Mouse (Mus musculus) NIH3T3 (cell line): ENCODE measurements around the gene Cct7.

ENCODE experiments used
- DNase-seq: peaks from one replicate; pipeline ENCODE4 v3.0.0-alpha.2; 2012; ENCODE audit warnings: low read depth

Gene Cct7

DNA sequence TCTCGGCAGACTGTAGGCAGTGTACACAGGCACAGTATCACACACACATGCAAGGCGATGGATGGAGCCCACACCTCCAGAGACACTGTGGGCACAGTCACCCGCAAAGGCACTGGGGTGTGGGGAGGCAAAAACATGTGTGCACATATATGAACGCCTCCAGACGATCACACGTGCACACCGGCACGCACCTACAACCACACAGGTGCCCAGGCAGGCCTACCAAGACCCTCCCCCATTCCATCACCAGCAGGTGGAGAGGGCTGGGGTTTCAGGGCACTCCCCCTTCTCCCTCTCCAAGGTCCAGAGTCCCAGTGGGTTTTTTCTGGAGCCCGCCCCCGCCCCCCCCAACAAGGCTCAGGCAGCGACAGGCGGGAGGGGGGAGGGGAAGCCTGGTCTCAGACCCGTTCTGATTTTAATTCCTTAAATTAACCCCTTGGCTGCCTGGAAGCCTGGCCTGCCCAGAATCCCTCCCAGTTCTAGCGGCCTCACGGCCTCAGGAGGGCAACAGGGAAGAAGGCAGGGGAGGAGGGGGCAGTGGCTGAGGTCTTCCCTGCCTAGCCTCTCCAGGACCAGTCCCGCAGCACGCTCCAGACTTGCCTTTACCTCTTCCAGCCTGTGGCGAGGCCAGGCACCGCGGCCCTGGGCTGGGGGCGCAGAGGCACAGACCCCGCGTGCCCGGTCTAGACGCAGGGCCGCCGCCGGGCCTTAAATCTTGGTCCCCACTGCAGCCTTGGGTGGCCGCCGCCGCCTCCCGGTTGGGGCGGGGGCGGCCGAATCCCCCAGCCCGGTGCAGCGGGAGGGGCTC, 51.0 kb downstream of the Cct7 start:
- DNase-seq: peak; percentile 28

DNA sequence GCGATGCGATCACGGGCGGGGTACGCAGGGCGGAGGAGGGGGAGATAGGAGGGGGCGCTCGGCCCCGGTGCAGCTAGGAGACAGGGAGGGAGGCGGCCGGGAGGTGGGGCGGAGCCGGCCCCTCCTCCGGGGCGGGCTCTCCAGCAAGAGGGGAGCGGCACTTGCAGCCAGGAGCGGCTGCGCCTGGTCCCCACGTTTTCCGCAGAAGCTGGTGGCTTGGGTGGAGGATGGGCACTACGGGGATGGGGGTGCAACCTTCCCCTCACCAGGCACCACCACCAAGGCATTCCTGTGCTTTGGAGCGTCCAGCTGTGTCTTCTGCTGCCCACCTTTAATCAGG, 51.6 kb downstream of the Cct7 start, which contains the start of gene Fbxo41:
Gene Fbxo41 (minus strand): TSS at position 84 of the 340 bp plus-strand sequence.
- peak; percentile 67 for DNase-seq

- no peak for DNase-seq
These were observed 53.6 kb downstream of the Cct7 start for GRCm38 (mm10) chr6:85504908-85505307.

GRCm38 (mm10) chr6:85508602-85509001, 57.3 kb downstream of the Cct7 start:
- DNase-seq: peak; percentile 26

DNA sequence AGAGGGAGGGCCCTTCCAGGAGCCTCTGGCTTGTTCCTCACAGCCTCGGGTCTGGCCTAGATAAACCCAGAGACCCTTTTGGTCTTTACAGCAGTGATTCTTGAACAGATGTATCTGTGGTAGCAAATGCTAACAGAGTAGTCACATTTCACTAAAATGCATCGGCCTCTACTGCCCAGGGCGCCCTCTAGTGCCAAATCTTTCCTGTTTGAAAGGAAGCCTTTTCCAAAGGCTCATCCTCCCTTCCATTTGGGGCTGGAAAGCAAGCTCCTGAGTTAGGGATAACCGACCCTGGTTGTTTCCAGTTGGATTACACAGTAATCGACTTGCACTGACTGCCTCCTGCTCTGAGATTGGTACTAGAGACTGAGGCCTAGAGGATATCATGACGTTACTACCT, 59.2 kb downstream of the Cct7 start:
- peak; percentile 87 for DNase-seq

GRCm38 (mm10) chr6:85511286-85512055, 60.2 kb downstream of the Cct7 start:
- no peak for DNase-seq

DNA sequence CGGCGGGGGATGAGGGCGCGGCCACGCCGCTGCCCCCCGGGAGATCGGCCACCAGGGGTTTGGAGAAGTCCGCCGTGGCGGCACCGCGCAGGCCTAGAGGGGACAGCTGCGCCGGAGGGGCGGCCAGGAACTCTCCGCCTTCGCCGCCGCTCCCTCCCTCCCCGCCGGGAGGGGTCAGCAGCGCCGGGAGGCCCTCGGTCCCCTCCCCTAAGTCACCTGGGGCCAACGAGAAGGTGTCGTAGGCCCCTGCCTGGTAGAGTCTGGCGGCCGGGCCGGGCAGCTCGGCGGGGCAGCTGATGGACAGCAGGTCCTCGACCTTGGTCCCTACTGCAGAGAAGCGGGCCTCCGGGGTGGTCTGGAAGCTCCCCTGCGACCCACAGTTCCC, 60.7 kb downstream of the Cct7 start:
- DNase-seq: no peak

- DNase-seq: no peak
These were observed 61.5 kb downstream of the Cct7 start for GRCm38 (mm10) chr6:85512577-85513530.

- DNase-seq: peak; percentile 67
These were observed 62.2 kb downstream of the Cct7 start, which contains the start of gene Egr4 for GRCm38 (mm10) chr6:85513531-85513910. Egr4 (minus strand) TSS chr6:85513589.

DNA sequence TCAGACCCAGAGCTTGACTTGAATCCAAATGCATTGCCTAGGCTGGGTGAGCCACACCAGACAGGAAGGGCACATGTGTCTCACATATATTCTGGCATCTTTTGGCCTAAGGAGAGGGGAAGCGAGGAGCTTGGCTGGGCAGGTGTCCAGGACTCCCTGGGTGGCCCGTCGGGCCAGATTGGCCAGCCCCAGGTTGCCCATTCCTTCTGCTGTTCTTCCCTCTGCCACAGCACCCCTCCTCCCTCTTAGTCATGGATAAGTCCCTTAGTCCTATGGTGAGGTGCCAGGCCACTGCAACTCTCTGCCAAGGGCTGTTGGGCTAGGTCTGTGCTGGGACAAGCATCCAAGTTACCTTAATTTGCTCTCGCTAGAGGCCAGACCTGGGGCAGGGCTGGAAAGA, 64.6 kb downstream of the Cct7 start:
- DNase-seq: peak; percentile 51
